Mouse (Mus musculus): ENCODE results near the gene Tbkbp1. TPM values are rescaled to one million over a fixed set of nuclear protein-coding genes. Genes with fewer than 3 reads are reported as not detected.

Tbkbp1 gene
- total and polyA plus RNA-seq, 3 experiments: 11.7 to 33.5 TPM; not detected in 1

- no peak for TF ChIP-seq JUND (IDR thresholded peaks at IDR 0.05; ENCODE audit: low read depth, low read length)
- TF ChIP-seq NRF1 (IDR thresholded peaks at IDR 0.05; ENCODE audit: insufficient read depth, low read depth, low read length, poor library complexity, severe bottlenecking): no peak
- no peak for TF ChIP-seq ZC3H11A (IDR thresholded peaks at IDR 0.05; ENCODE audit: low read depth, low read length)
- no peak for TF ChIP-seq CTCF (IDR thresholded peaks at IDR 0.05 in 2 of 3, conservative IDR thresholded peaks at IDR 0.05 in 1 of 3; ENCODE audit: control insufficient read depth in 1 of 3, insufficient read depth in 1 of 3, low read depth in 2 of 3, low read length in 3 of 3, poor library complexity in 1 of 3, severe bottlenecking in 1 of 3)
- TF ChIP-seq ZNF384 (IDR thresholded peaks at IDR 0.05; ENCODE audit: low read depth, low read length): peak; percentile 87
- no peak for TF ChIP-seq USF1 (IDR thresholded peaks at IDR 0.05; ENCODE audit: low read depth, low read length)
- peak in 1 of 2 experiments; percentile 31; a peak in 1 of 4 replicates for TF ChIP-seq POLR2A (IDR thresholded peaks at IDR 0.05; ENCODE audit: control insufficient read depth in 1 of 2, insufficient read depth in 1 of 2, low read depth in 1 of 2, low read length in 2 of 2, poor library complexity in 1 of 2)
- no peak for TF ChIP-seq E2F4 (IDR thresholded peaks at IDR 0.05; ENCODE audit: borderline replicate concordance, low read depth, low read length)
- no peak for TF ChIP-seq RCOR1 (IDR thresholded peaks at IDR 0.05; ENCODE audit: low read depth, low read length)
- no peak for TF ChIP-seq POLR2AphosphoS5 (IDR thresholded peaks at IDR 0.05; ENCODE audit: borderline replicate concordance, low read depth, low read length)
- no peak for TF ChIP-seq USF2 (IDR thresholded peaks at IDR 0.05; ENCODE audit: borderline replicate concordance in 1 of 2, insufficient read depth in 1 of 2, low read depth in 1 of 2, low read length in 2 of 2)
- peak; percentile 69 for TF ChIP-seq SIN3A (IDR thresholded peaks at IDR 0.05; ENCODE audit: low read length)
- TF ChIP-seq TAL1 (IDR thresholded peaks at IDR 0.05; ENCODE audit: low read length): no peak
- peak; percentile 78 for TF ChIP-seq GATA1 (IDR thresholded peaks at IDR 0.05; ENCODE audit: low read depth, low read length)
Measured at GRCm38 (mm10) chr11:97185704-97186614, 34.7 kb upstream of the Tbkbp1 start (continued).

GRCm38 (mm10) chr11:97184875-97185274 lies 33.6 kb upstream of the Tbkbp1 start:
- TF ChIP-seq JUND (IDR thresholded peaks at IDR 0.05; ENCODE audit: low read depth, low read length): no peak
- peak; percentile 97 for TF ChIP-seq MXI1 (IDR thresholded peaks at IDR 0.05; ENCODE audit: low read depth, low read length)
- TF ChIP-seq SIN3A (IDR thresholded peaks at IDR 0.05; ENCODE audit: low read length): peak; percentile 92
- Histone ChIP-seq H3K9me3 (replicated peaks; ENCODE audit: insufficient read depth, low read length) (no peaks in the 10 kb centered on the region), H3K27me3 (ENCODE audit: control insufficient read depth in 1 of 2, insufficient read depth in 2 of 2, low read length in 2 of 2) (no peaks in the 10 kb centered on the region), H3K4me3 (ENCODE audit: control insufficient read depth in 1 of 2, insufficient read depth in 1 of 2, low read depth in 2 of 2, low read length in 2 of 2) (no peak overlapping the region), H3K4me1 (ENCODE audit: control insufficient read depth in 1 of 2, insufficient read depth in 2 of 2, low read length in 2 of 2) (peaks cover 5 to 19% of the 10 kb centered on the region in 2 experiments), H3K9ac (ENCODE audit: control insufficient read depth, low read depth, low read length, poor library complexity, severe bottlenecking) (peak overlapping the region; percentile 8; the same call in 1 of the 2 replicates), H3K36me3 (ENCODE audit: control insufficient read depth in 1 of 2, insufficient read depth in 2 of 2, low read length in 2 of 2) (peaks cover 51 to 65% of the 10 kb centered on the region in 2 experiments), H3K79me2 (ENCODE audit: control insufficient read depth, insufficient read depth, low read length, poor library complexity) (peaks cover 71% of the 10 kb centered on the region), H3K27ac (ENCODE audit: control insufficient read depth, low read depth, low read length) (no peak overlapping the region)
- peak; percentile 55 for DNase-seq (ENCODE audit: low read depth, low spot score)

DNA sequence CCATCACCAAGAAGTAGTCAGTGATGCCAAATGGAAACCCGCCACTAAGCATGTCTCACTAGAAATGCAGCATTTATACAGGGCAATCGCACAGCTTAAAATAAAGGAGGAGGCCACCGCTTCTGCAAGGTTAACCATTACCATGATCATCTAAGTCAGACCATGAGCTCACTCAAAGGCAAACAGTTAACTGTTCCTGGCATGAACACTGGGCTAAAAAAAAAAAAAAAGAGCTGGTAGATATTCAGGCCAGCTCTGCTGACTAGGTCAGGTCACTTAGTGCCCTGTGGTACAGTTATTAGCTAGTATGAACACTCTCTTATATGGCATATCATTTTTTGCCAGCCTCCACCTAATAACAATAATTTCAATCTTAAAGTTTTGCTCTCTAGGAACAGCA lies 31.2 kb upstream of the Tbkbp1 start:
- Histone ChIP-seq H3K9ac (ENCODE audit: control insufficient read depth, low read depth, low read length, poor library complexity, severe bottlenecking) (no peak overlapping the region), H3K4me1 (ENCODE audit: control insufficient read depth in 1 of 2, insufficient read depth in 2 of 2, low read length in 2 of 2) (peaks cover 5 to 13% of the 10 kb centered on the region in 2 experiments; a peak in 3 of 4 replicates), H3K79me2 (ENCODE audit: control insufficient read depth, insufficient read depth, low read length, poor library complexity) (peaks cover 65% of the 10 kb centered on the region), H3K36me3 (ENCODE audit: control insufficient read depth in 1 of 2, insufficient read depth in 2 of 2, low read length in 2 of 2) (peaks cover 62 to 73% of the 10 kb centered on the region in 2 experiments), H3K4me3 (ENCODE audit: control insufficient read depth in 1 of 2, insufficient read depth in 1 of 2, low read depth in 2 of 2, low read length in 2 of 2) (no peak overlapping the region), H3K27me3 (ENCODE audit: control insufficient read depth in 1 of 2, insufficient read depth in 2 of 2, low read length in 2 of 2) (no peaks in the 10 kb centered on the region), H3K27ac (ENCODE audit: control insufficient read depth, low read depth, low read length) (no peak overlapping the region), H3K9me3 (replicated peaks; ENCODE audit: insufficient read depth, low read length) (no peaks in the 10 kb centered on the region)
- TF ChIP-seq TAL1 (IDR thresholded peaks at IDR 0.05; ENCODE audit: low read length) (no peak), POLR2A (IDR thresholded peaks at IDR 0.05; ENCODE audit: control insufficient read depth in 1 of 2, insufficient read depth in 1 of 2, low read depth in 1 of 2, low read length in 2 of 2, poor library complexity in 1 of 2) (0 out of 4 replicates have a peak, but pooled peaks of 1 of the 2 experiments have one; percentile 1)
- no peak for DNase-seq (ENCODE audit: low read depth, low spot score)

All from MEL (cell line).